17 mouse cellular contexts compared by ENCODE assay signal in the genomic region with DNA sequence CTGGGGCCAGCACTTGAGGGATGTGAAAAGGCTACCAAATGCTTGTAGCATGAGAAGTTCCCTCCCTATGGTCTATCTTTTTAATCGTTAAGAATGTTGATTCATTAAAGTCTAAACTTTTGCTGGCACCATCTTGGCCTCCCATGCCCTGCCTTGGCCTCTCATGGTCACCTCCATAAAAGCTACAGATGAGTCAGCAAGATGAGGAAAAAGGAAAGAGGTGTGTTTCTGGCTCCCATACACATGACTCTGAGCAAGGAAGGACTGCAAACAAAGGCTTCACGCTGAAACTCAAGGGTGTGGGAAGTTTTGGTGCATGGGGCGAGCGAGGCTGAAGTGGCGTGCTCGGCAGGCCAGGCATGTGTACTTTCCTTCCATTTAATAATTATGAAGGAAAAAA.
"Had no signal": no experiment of that assay in that cellular context is flagged by ENCODE, and none has a peak within 500 bp of the region (broad histone marks: within the 10 kb centered on the region; RNA-seq: fewer than 3 reads in every experiment).

No protein-coding gene starts in this region.

- H3K4me2 ChIP-seq: limb, embryonic 15.5 days; liver, embryonic 12.5 days; lung, embryonic 15.5 days; neural tube, embryonic 15.5 days had no signal

- H3K27me3 ChIP-seq: limb, embryonic 15.5 days; liver, embryonic 12.5 days; lung, embryonic 15.5 days; neural tube, embryonic 15.5 days had no signal

- H3K9me3 ChIP-seq: limb, embryonic 15.5 days; liver, embryonic 12.5 days; lung, embryonic 15.5 days; midbrain, embryonic 10.5 days; neural tube, embryonic 15.5 days had no signal

- H3K36me3 ChIP-seq: limb, embryonic 15.5 days; liver, embryonic 12.5 days; lung, embryonic 15.5 days; midbrain, embryonic 10.5 days; neural tube, embryonic 15.5 days had no signal

- ATAC-seq: intestine, postnatal 0 days; liver, embryonic 12.5 days had no signal

- H3K4me1 ChIP-seq: liver, embryonic 12.5 days had no signal

- H3K9ac ChIP-seq: limb, embryonic 15.5 days; liver, embryonic 12.5 days; lung, embryonic 15.5 days; neural tube, embryonic 15.5 days had no signal

- H3K4me3 ChIP-seq: limb, embryonic 15.5 days; liver, embryonic 12.5 days; lung, embryonic 15.5 days; midbrain, embryonic 10.5 days; myocyte; neural tube, embryonic 15.5 days had no signal

- DNase-seq: kidney, adult 9 months; kidney, postnatal 36 days; layer of hippocampus, adult 9-11 months; layer of hippocampus, postnatal 36 days; midbrain, embryonic 14.5 days; right cerebral cortex, adult 18-20 months; right cerebral cortex, postnatal 25 days; thymus, adult 2 months; thymus, postnatal 25 days had no signal

- H3K27ac ChIP-seq: kidney, postnatal 0 days; limb, embryonic 15.5 days; liver, embryonic 12.5 days; lung, embryonic 15.5 days; midbrain, embryonic 10.5 days; neural tube, embryonic 15.5 days had no signal
